Mouse (Mus musculus) myocyte (in vitro differentiated cells): ENCODE measurements around the gene Cuedc2.

ENCODE experiments used
- MAX ChIP-seq: IDR thresholded peaks from one replicate; pipeline ENCODE4 v1.6.1; 2011; ENCODE audit warnings: low read depth, mild to moderate bottlenecking, control low read depth
- MYOD1 ChIP-seq, 3 experiments: IDR thresholded peaks; one replicate each; pipeline ENCODE4 v1.6.1; 2011; ENCODE audit warnings: control low read depth in 2 of 3, low read depth in 2 of 3, mild to moderate bottlenecking in 2 of 3, moderate library complexity in 1 of 3; ENCODE audit not compliant: insufficient read length in 2 of 3, control insufficient read depth in 1 of 3
- POLR2A ChIP-seq: IDR thresholded peaks from one replicate; pipeline ENCODE4 v1.6.1; 2011; ENCODE audit warnings: low read depth, mild to moderate bottlenecking, control low read depth, moderate library complexity; ENCODE audit not compliant: insufficient read length
- POLR2AphosphoS2 ChIP-seq: IDR thresholded peaks from one replicate; pipeline ENCODE4 v1.6.1; 2011; ENCODE audit warnings: low read depth, control low read depth; ENCODE audit not compliant: insufficient read length
- TCF12 ChIP-seq: IDR thresholded peaks from one replicate; pipeline ENCODE4 v1.6.1; 2011; ENCODE audit warnings: mild to moderate bottlenecking, control low read depth; ENCODE audit not compliant: poor library complexity, insufficient read depth, severe bottlenecking
- TCF3 ChIP-seq: IDR thresholded peaks from one replicate; pipeline ENCODE4 v1.6.1; 2011; ENCODE audit warnings: low read depth, control low read depth; ENCODE audit not compliant: insufficient read length
- USF1 ChIP-seq: IDR thresholded peaks from one replicate; pipeline ENCODE4 v1.6.1; 2011; ENCODE audit warnings: low read depth, mild to moderate bottlenecking, control low read depth, moderate library complexity

- TF ChIP-seq POLR2A (no peak), USF1 (no peak), POLR2AphosphoS2 (no peak), TCF12 (no peak), TCF3 (no peak), MYOD1 (IDR thresholded peaks at IDR 0.05; ENCODE audit: control insufficient read depth in 1 of 3, insufficient read length in 2 of 3, low read depth in 2 of 3) (no peak), MAX (no peak)
Measured at GRCm38 (mm10) chr19:46282081-46282849, 56.2 kb downstream of the Cuedc2 start.
